Mouse (Mus musculus) adrenal gland, postnatal 10 days (tissue): ENCODE measurements around the gene Gm3269. TPM values are rescaled to one million over a fixed set of nuclear protein-coding genes. Genes with fewer than 3 reads are reported as not detected.
"Not testable (repeated sequence)": the region's sequence is repeated elsewhere in the genome, so short reads cannot be mapped to it uniquely, and the experiment has no call there.

Experiments used
- DNase-seq: peaks from one replicate; pipeline ENCODE4 v3.0.0; 2021; ENCODE audit warnings: mixed read lengths
- long read RNA-seq, 2 experiments: library from polyadenylated mRNA; stranded (forward); transcript quantifications; one replicate each; pipeline ENCODE4 v2.0.0; 2021
- total RNA-seq, 2 experiments: library from RNA; stranded (reverse); gene quantifications; 2 replicates each; pipeline ENCODE4 v1.2.3; 2021

Gene Gm3269
- total RNA-seq = not detected
- long read RNA-seq, experiment 1 = 0 reads
- long read RNA-seq, experiment 2 = 0 reads

GRCm38 (mm10) chr14:4837806-4838205 lies at the start of gene Gm3269:
TSS of gene Gm3269 (plus strand) at chr14:4838106.
- not testable (repeated sequence) for DNase-seq

- not testable (repeated sequence) for DNase-seq
These were observed 31.5 kb upstream of the Gm3269 start for GRCm38 (mm10) chr14:4806421-4806820.

GRCm38 (mm10) chr14:4821950-4822349 lies 16.0 kb upstream of the Gm3269 start:
- DNase-seq = not testable (repeated sequence)

GRCm38 (mm10) chr14:4855299-4855980 lies 17.5 kb downstream of the Gm3269 start, which contains the start of gene Gm3264:
TSS of gene Gm3264 (plus strand) at chr14:4855576.
- DNase-seq = peak; percentile 5

DNA sequence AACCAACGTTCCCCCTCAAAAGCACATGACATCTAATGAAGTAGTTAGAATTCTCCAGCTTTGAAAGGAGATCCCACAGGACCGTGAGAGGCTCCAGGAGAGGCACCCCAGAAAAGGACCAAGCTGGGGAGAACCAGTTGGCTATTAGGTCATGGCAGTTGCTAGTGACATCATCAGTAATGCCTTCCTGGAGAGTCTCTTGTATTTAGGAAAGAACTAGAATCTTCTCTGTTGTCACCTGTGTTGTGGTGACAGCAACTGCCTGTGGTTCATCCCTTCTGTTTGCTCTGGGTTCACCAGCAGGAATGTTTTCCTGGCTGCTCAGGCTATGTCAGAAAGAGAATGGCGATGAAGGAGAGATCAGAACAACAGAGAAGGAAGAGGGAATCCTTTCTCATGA lies 54.2 kb downstream of the Gm3269 start, which contains the start of gene Gm3278:
TSS of gene Gm3278 (plus strand) at position 301 of the 400 bp plus-strand sequence.
- not testable (repeated sequence) for DNase-seq

Other genes with a start within 250 kb of the Gm3269 start
- gene Gm8159, start 205.8 kb upstream of the Gm3269 start, total RNA-seq = not detected
- not detected for gene Gm3239, start 173.9 kb upstream of the Gm3269 start, total RNA-seq
- not detected for gene Gm7876, start 128.9 kb upstream of the Gm3269 start, total RNA-seq
- under 1 TPM in 1 of 2 experiments, not detected in 1; 0.39 TPM for gene Gm3252, start 111.3 kb upstream of the Gm3269 start, total RNA-seq
- gene Gm9602, start 61.8 kb upstream of the Gm3269 start, total RNA-seq = not detected
- gene Gm3264, start 17.5 kb downstream of the Gm3269 start, total RNA-seq = 1 to 10 TPM in 1 of 2 experiments, not detected in 1; 4.7 TPM
- not detected for gene Gm3278, start 54.3 kb downstream of the Gm3269 start, total RNA-seq
- not detected for gene Gm8297, start 145.8 kb downstream of the Gm3269 start, total RNA-seq
- gene Gm3298, start 177.8 kb downstream of the Gm3269 start, total RNA-seq = not detected
- not detected for gene 4930555G01Rik, start 212.5 kb downstream of the Gm3269 start, total RNA-seq
- under 1 TPM; 0.15 to 1.00 TPM for gene Gm8281, start 232.9 kb downstream of the Gm3269 start, total RNA-seq